Mouse (Mus musculus): Measurements from ENCODE around the gene Crybb2.

DNA sequence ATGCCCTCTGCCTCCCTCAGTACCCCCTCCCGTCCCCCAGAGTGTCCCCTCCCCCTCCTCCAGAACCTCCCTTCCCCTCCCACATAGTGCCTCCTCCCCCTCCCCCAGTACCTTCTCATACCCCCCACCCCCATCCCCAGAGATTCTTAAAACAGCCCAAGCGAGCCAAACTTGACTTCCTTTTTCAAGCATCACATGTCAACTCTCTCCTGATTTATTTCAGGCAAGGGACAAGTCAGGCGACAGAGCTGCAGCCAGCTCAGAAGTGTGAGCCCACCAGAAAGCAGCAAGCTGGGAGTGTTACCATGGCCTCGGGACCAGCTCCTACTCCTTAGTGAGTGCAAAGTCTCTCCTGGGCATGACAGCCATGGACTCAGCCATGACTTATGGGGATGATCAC lies 41.4 kb upstream of the Crybb2 start:
- TF ChIP-seq CTCF (IDR thresholded peaks at IDR 0.05; ENCODE audit: extremely low read depth, insufficient read length, insufficient replicate concordance, low read depth, low read length) (no peak), POLR2A (IDR thresholded peaks at IDR 0.05; ENCODE audit: low read depth, low read length) (no peak)
